Mouse (Mus musculus): ENCODE data around the gene Spsb1.

DNA sequence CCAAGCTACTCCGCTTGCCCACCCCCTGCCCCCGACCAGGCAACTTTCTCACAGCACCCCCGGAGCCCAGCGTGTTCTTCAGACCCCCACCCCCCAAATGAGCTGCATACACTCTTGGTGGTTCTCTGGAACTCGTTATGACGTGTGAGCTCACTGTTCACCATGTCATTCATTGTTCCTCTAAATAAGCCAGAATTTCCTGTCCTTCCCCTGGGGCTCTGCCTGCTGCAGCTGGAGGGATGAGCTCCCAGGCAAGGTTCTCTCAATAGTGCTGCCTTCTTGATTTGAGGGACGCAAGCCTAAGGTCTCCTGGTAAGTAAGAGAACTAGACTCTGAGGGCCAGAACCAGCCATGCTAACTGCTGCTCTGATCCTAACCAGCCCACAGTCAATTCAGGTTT lies 59.6 kb downstream of the Spsb1 start:
- TF ChIP-seq GATA1 (IDR thresholded peaks at IDR 0.05; ENCODE audit: borderline replicate concordance, low read length) (no peak), FLI1 (IDR thresholded peaks at IDR 0.05; ENCODE audit: low read length) (no peak)
